Mouse (Mus musculus) activated CD4-positive, CD25-positive, alpha-beta regulatory T cell (primary cell): ENCODE results near the gene Defb15. TPM values are rescaled to one million over a fixed set of nuclear protein-coding genes. Genes with fewer than 3 reads are reported as not detected.

Experiments
- polyA plus RNA-seq, 2 experiments: library from polyadenylated mRNA; unstranded; fragments of 100-300 nt; shearing (Covaris generic); gene quantifications; one replicate each; pipeline ENCODE4 v1.2.1; 2017

Gene Defb15
- not detected for polyA plus RNA-seq

DNA sequence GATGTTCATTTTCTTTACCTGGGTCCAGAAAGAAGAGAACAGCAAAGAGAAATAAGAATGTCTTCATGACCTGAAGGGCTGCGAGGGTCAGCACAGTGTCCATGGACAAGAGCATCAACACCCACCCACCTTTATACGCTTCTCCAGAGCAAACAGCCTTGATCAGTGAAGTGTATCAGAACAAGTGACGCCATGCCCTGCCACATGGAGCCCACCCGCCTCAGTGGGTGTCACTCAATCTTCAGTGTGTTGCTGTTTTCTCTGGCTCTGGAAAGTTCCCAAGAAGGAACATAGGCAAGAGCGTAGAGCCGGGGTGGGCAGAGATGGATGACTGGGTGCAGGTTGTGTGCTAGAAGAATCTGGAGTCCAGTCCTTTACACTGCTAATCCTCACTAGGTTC lies at the start of gene Defb15:
TSS of gene Defb15 (minus strand) at position 101 of the 400 bp plus-strand sequence.

DNA sequence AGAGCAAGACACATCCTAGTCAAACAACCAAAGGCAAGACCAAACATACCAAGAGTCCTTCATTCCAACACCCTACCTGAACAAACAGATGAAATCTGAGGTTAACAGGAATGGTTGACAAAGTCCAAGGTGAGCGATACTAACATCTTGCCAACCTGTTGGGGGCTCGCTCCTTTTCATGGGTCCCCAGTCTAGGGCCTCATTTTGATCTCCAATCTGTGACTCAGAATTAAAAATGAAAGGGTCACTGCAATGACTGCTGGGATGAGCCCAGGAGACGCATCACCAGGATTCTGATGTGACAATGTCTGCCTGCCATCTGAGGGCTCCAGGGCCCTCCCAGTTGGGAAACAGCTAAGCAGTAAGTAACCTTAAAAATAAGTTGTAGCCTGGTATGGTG lies 37.0 kb upstream of the Defb15 start, which contains the start of gene Ccdc70:
TSS of gene Ccdc70 (plus strand) at position 301 of the 400 bp plus-strand sequence.

DNA sequence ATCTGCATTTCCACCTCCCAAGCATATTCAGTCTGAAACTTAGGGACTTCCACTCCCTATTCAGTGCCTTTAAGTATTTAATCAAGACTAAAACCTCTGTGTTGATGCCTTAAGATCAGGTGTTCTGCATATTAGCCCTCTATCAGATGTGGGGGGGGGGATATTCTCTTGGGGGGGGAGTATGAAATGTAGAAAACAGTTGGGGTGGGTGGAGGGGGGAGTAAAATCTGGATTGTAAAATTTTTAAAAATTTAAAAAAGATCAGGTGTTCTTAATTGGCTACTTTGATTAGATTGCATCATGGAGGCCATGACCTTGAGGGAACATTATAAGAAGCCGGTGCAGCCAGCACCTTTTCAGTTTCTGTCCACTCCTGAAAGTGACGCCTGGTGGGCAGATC lies 25.9 kb upstream of the Defb15 start, which contains the start of gene Fam90a1a:
TSS of gene Fam90a1a (plus strand) at position 301 of the 400 bp plus-strand sequence.

GRCm38 (mm10) chr8:21946462-21946861 lies 14.0 kb upstream of the Defb15 start, which contains the start of gene Defb13:
Gene Defb13 (plus strand): TSS chr8:21946762.

GRCm38 (mm10) chr8:21938052-21938451 lies 5.5 kb upstream of the Defb15 start, which contains the start of gene Defb35:
Gene Defb35 (plus strand): TSS chr8:21938352.

DNA sequence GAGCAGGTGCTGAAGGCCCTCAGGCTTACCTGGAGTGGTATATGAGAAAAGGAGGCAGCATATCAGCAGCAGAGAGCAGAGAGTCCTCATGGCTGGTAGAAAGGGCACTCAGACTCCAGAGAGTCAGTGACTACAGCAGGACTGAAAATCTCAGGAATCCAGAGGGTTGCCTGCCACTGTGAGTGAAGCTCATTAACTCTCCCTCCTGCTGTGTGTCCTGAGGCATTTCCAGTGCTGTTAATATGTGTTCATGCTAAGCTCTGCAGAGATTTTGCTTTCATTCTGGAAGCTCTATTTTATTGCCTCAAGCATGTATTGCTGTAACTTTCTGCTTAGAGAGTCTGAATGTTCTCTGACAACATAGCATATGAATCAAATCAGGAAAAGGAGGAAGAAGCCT lies 26.2 kb downstream of the Defb15 start, which contains the start of gene Defb11:
TSS of gene Defb11 (minus strand) at position 123 of the 400 bp plus-strand sequence.

GRCm38 (mm10) chr8:21885321-21885720 lies 47.2 kb downstream of the Defb15 start, which contains the start of gene Defb9:
Gene Defb9 (minus strand): TSS chr8:21885421.

Other genes starting within 250 kb of the Defb15 start
- not detected for gene AY761184, start 229.1 kb downstream of the Defb15 start, polyA plus RNA-seq
- not detected for gene Defa24, start 198.2 kb downstream of the Defb15 start, polyA plus RNA-seq
- not detected for gene Defb50, start 109.2 kb downstream of the Defb15 start, polyA plus RNA-seq
- not detected for gene Defb2, start 92.8 kb downstream of the Defb15 start, polyA plus RNA-seq
- not detected for gene Defb10, start 73.8 kb downstream of the Defb15 start, polyA plus RNA-seq
- not detected for gene Defb9, start 47.3 kb downstream of the Defb15 start, polyA plus RNA-seq
- not detected for gene Defb11, start 26.3 kb downstream of the Defb15 start, polyA plus RNA-seq
- gene Defb35, start 5.6 kb upstream of the Defb15 start, polyA plus RNA-seq, result not detected
- gene Defb13, start 14.1 kb upstream of the Defb15 start, polyA plus RNA-seq, result not detected
- gene Fam90a1a, start 26.0 kb upstream of the Defb15 start, polyA plus RNA-seq, result under 1 TPM in 1 of 2 experiments, not detected in 1; 0.25 TPM
- gene Ccdc70, start 37.1 kb upstream of the Defb15 start, polyA plus RNA-seq, result not detected
- under 1 TPM; 0.04 to 0.10 TPM for gene Atp7b, start 127.6 kb upstream of the Defb15 start, polyA plus RNA-seq
- 1 to 10 TPM; 7.6 to 9.9 TPM for gene Alg11, start 128.0 kb upstream of the Defb15 start, polyA plus RNA-seq
- under 1 TPM; 0.15 to 0.17 TPM for gene Nek5, start 192.3 kb upstream of the Defb15 start, polyA plus RNA-seq
- gene Nek3, start 233.7 kb upstream of the Defb15 start, polyA plus RNA-seq, result 1 to 10 TPM; 3.7 to 5.2 TPM